9 mouse cellular contexts compared by ENCODE assay signal in genomic region chr5:91198620-91199019, GRCm38 (mm10). TPM values are rescaled to one million over a fixed set of nuclear protein-coding genes. Genes with fewer than 3 reads are reported as not detected.
DNase-seq lines count a peak whose midpoint lies in the region; ATAC-seq and TF ChIP-seq lines count a peak whose summit lies in the region.
"Had no signal": no experiment of that assay in that cellular context is flagged by ENCODE, and none has a peak within 500 bp of the region (broad histone marks: within the 10 kb centered on the region; RNA-seq: fewer than 3 reads in every experiment).

No protein-coding gene starts in this region.

- H3K9ac ChIP-seq in hindbrain, embryonic 13.5 days: no peak overlapping the region
- H3K9ac ChIP-seq in neural tube, embryonic 11.5 days (ENCODE audit: low read length): no peak overlapping the region

- H3K4me3 ChIP-seq in hindbrain, embryonic 13.5 days: no peak overlapping the region
- no peak overlapping the region for H3K4me3 ChIP-seq in left cerebral cortex, adult 2 months
- no peak overlapping the region for H3K4me3 ChIP-seq in neural tube, embryonic 11.5 days (ENCODE audit: low read depth, low read length)

- H3K36me3 ChIP-seq in hindbrain, embryonic 13.5 days: no peaks in the 10 kb centered on the region
- H3K36me3 ChIP-seq in neural tube, embryonic 11.5 days (ENCODE audit: control insufficient read depth, insufficient read depth, low read length): no peaks in the 10 kb centered on the region

- no peaks in the 10 kb centered on the region for H3K27me3 ChIP-seq in hindbrain, embryonic 13.5 days
- no peaks in the 10 kb centered on the region for H3K27me3 ChIP-seq in neural tube, embryonic 11.5 days (ENCODE audit: control insufficient read depth, insufficient read depth, low read length)

- ATAC-seq in hindbrain, embryonic 13.5 days (ENCODE audit: low FRiP score): peak; percentile 77; the same call in 1 of the 2 replicates
- peak; percentile 69; the same call in 1 of the 2 replicates for ATAC-seq in neural tube, embryonic 11.5 days (ENCODE audit: insufficient read depth, low FRiP score, low TSS enrichment)

- no peak overlapping the region for H3K4me2 ChIP-seq in hindbrain, embryonic 13.5 days
- H3K4me2 ChIP-seq in neural tube, embryonic 11.5 days (ENCODE audit: low read depth): no peak overlapping the region

- H3K9me3 ChIP-seq in hindbrain, embryonic 13.5 days: no peaks in the 10 kb centered on the region
- H3K9me3 ChIP-seq in neural tube, embryonic 11.5 days (ENCODE audit: control insufficient read depth, low read length): no peaks in the 10 kb centered on the region

- 57% methylated on average over 7 of the region's 7 CpGs for WGBS in hindbrain, embryonic 13.5 days
- WGBS in neural tube, embryonic 11.5 days: 61% methylated on average over 7 of the region's 7 CpGs

- TF ChIP-seq CTCF in left cerebral cortex, adult 2 months (IDR thresholded peaks at IDR 0.05): peak; percentile 69

- DNase-seq in thymus, postnatal 4 days: peak; percentile 5
- no peak for DNase-seq in thymus, adult 18-20 months
- DNase-seq in cerebellum, postnatal 25 days: peak; percentile 22 to 47
- peak; percentile 15 to 17 for DNase-seq in left cerebral cortex, adult 2 months (ENCODE audit: extremely low spot score in 1 of 2, low spot score in 2 of 2)
- DNase-seq in neural tube, embryonic 11.5 days (ENCODE audit: low spot score): peak; percentile 34
- no peak for DNase-seq in urinary bladder, postnatal 25 days (ENCODE audit: low spot score)

- no peak overlapping the region for H3K27ac ChIP-seq in hindbrain, embryonic 13.5 days
- no peak overlapping the region for H3K27ac ChIP-seq in left cerebral cortex, adult 2 months
- no peak overlapping the region for H3K27ac ChIP-seq in neural tube, embryonic 11.5 days (ENCODE audit: low read depth, low read length)

- intact Hi-C loops in left cerebral cortex, adult 2 months (cut with DNase I): loop anchor here (10.0 kb wide), 1 partner anchor 224 kb away; no protein-coding TSS in a partner anchor

- no peaks in the 10 kb centered on the region for H3K4me1 ChIP-seq in hindbrain, embryonic 13.5 days (replicated peaks)
- H3K4me1 ChIP-seq in neural tube, embryonic 11.5 days (ENCODE audit: control insufficient read depth, insufficient read depth, low read length): no peaks in the 10 kb centered on the region

RNA-seq across cellular contexts. Expression of gene Areg, which starts 59.2 kb away (rescaled TPM):
- 0.18 and 0.38 TPM in 2 replicates for polyA plus RNA-seq in hindbrain, embryonic 13.5 days (2015; fragmentation: Nextera tagmentation; extraction: Ambion mirVana)
- under 1 TPM in 1 of 2 experiments, not detected in 1; 0.96 TPM for total RNA-seq in left cerebral cortex, adult 2 months (2021)
- 0.32 TPM in 1 of 2 replicates, not detected in the other for polyA plus RNA-seq in neural tube, embryonic 11.5 days (2014; fragmentation: Nextera tagmentation; extraction: Ambion mirVana)
- total RNA-seq: heart, adult 18-20 months; neutrophil, adult 5-6 weeks had no signal

Comparison
In these comparisons a context has a peak if more than half of its experiments do, and no peak if none do; other contexts are left out.
1. DNase-seq: peak in thymus, postnatal 4 days (single experiment), cerebellum, postnatal 25 days (2 of 2), left cerebral cortex, adult 2 months (2 of 2) and neural tube, embryonic 11.5 days (single experiment); none in thymus, adult 18-20 months (0 of 2) and urinary bladder, postnatal 25 days (single experiment).